Mouse (Mus musculus) adrenal gland, adult 10 weeks (tissue): ENCODE measurements around the gene Tmem19. TPM values are rescaled to one million over a fixed set of nuclear protein-coding genes. Genes with fewer than 3 reads are reported as not detected.

Experiments used
- polyA plus RNA-seq: library from polyadenylated mRNA; stranded (reverse); fragments of 350-450 nt; fragmentation: Illumina TruSeq; extraction: RNeasy Lipid Tissue Mini Kit (QIAGEN cat#74804); gene quantifications from one replicate; pipeline ENCODE4 v1.2.3, GENCODE M21; 2014; ENCODE audit warnings: low read depth, low replicate concordance

Tmem19 gene
- polyA plus RNA-seq: 45.3 TPM

GRCm38 (mm10) chr10:115361840-115362622, at the start of gene Tmem19:
Gene Tmem19, minus strand, starts transcription at chr10:115362501.

GRCm38 (mm10) chr10:115384221-115385017, 22.1 kb upstream of the Tmem19 start, which contains the start of the genes Thap2 and Zfc3h1:
Gene Thap2, minus strand, starts transcription at chr10:115384443.
Gene Zfc3h1, plus strand, starts transcription at chr10:115384959.

GRCm38 (mm10) chr10:115315473-115316171, 46.7 kb downstream of the Tmem19 start, which contains the start of gene Rab21:
Gene Rab21, minus strand, starts transcription at chr10:115315594.

Other genes with a start within 250 kb of the Tmem19 start
- gene Tph2, start 177.5 kb downstream of the Tmem19 start, polyA plus RNA-seq: not detected
- gene Tbc1d15, start 111.0 kb downstream of the Tmem19 start, polyA plus RNA-seq: 126 TPM
- gene Rab21, start 46.9 kb downstream of the Tmem19 start, polyA plus RNA-seq: 120 TPM
- 34.5 TPM for gene Thap2, start 21.9 kb upstream of the Tmem19 start, polyA plus RNA-seq
- 117 TPM for gene Zfc3h1, start 22.5 kb upstream of the Tmem19 start, polyA plus RNA-seq
- not detected for gene A930009A15Rik, start 207.5 kb upstream of the Tmem19 start, polyA plus RNA-seq
- gene Lgr5, start 225.3 kb upstream of the Tmem19 start, polyA plus RNA-seq: 41.7 TPM